Mouse (Mus musculus) cerebellum, adult 2 months (tissue): ENCODE measurements at regions not wholly inside any gene's neighbourhood (a gene's known extent, or its start where the extent isn't known, plus 50 kb on each side); places are given as distances from the start of the nearest gene placed in this dataset.

Experiments
- CTCF ChIP-seq: fragments of 200-500 bp; IDR thresholded peaks from 2 replicates; pipeline ENCODE4 v1.5.1; 2011; ENCODE audit warnings: low read depth, mild to moderate bottlenecking, control low read depth, low read length, moderate library complexity, borderline replicate concordance; ENCODE audit not compliant: insufficient read depth
- POLR2A ChIP-seq: fragments of 200-500 bp; IDR thresholded peaks from 2 replicates; pipeline ENCODE4 v1.6.1; 2011; ENCODE audit warnings: low read length, control low read depth, borderline replicate concordance; ENCODE audit not compliant: insufficient read depth

DNA sequence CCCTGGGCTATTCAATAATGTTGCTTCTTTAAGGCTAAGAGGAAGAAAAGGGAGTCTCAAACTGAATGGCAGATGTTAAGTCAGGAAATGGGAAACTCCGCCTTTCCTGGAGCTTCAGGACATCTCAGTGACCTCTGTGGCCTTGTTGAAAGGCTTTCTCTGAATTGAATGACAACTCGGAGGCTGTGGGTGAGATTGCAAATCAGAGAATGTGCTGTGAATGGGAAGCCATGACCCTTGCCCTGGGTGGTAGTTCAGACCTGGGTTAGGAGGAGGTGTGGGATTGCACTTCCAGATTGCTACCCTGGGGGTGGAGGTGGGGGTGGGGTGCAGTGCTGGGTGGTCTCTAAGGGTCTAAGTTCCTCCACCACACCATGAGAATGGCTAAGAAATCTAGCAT lies 213.8 kb upstream of the Rbms1 start:
- TF ChIP-seq POLR2A: no peak
- TF ChIP-seq CTCF: no peak
